Mouse (Mus musculus): ENCODE measurements at regions not wholly inside any gene's neighbourhood (a gene's known extent, or its start where the extent isn't known, plus 50 kb on each side); places are given as distances from the start of the nearest gene placed in this dataset.

DNA sequence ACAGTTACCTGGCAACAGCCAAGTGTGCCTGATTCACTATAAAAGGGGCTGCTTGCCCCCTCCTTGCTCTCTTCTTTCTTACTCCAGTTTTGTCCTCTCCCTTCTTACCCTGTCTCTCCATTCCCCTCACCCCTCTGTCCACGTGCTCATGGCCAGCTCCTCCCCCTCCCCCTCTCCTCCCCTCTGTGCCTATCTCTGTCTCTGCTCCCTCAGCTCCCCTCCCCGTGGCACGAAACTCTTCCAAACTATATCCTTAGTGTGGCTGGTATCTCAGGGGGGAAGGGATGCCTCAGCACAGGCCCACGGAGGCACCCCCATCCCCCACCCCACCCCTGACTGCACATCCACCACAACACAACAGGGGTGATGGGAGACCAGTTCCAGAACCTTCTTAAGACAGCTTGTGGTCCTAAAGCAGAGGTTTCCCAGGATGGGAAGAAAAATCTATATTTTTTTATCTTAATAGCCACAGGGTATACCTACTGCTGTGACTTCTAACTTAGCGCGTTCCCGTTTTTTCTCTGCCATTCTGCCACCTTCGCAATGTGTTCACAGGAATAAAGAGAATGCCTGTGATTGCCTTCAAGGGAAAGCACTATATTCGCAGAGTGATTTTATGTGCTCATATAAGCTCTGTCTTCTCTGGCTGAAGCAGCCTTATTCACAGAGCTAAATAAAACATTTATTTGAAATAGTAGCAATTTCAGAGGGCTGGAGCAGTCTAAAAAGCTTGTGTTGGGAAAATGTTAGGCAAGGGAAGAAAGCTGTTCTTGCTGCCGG is 69.1 kb upstream of the Serp2 start:
- no peak for ATAC-seq

GRCm38 (mm10) chr14:76624626-76625378 is 68.1 kb upstream of the Serp2 start:
- ATAC-seq, result no peak

DNA sequence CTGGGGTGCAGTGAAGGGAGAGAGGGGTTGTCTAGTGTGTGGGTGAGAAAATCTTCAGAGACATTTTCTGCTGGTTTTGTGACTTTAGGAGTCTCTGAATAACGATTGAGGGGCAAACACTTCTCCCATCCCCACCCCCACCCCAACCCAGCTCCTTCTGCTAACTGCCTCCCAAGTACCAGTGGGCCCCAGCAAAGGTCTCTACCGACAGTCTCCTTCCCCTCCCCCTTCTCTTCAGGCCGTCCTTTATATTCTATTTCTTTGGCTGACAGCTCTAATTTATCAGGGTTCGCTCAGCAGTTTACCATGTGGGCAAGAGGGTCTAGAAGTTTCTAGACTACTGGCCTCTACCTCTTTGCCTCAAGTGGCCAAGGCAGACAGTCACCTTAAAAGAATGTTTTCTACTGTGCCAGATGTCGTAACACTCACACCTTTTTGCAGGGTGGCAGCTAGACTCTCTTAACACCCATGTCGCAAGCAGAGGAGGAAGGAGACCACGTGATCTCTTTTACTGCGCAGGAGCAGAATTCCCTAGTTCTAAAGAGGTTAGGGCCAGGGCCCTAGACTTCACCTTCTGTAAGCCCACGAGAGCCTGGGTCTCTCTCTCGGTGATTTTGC is 66.8 kb upstream of the Serp2 start:
- no peak for ATAC-seq

- ATAC-seq, result no peak
Observed at GRCm38 (mm10) chr14:76622634-76623291, 66.1 kb upstream of the Serp2 start.

DNA sequence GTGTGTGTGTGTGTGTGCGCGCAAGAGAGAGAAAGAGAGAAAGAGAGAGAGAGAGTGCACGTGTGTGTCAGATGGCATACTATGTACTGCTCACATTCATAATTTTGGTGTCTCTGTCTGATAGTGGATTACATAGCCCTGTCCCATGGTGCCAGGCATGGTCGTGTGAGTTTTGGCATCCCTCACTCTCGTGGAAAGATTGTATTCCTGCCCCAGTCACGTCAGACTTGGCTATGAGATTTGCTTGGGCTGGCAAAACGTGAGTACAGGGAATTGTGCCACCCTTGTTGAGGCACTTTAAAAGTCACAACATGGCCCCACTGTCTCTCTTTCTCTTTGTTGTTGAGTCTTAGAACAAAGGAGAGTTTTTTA is 62.3 kb upstream of the Serp2 start:
- no peak for ATAC-seq

- no peak for ATAC-seq
Observed at GRCm38 (mm10) chr14:76618331-76619037, 61.8 kb upstream of the Serp2 start.

DNA sequence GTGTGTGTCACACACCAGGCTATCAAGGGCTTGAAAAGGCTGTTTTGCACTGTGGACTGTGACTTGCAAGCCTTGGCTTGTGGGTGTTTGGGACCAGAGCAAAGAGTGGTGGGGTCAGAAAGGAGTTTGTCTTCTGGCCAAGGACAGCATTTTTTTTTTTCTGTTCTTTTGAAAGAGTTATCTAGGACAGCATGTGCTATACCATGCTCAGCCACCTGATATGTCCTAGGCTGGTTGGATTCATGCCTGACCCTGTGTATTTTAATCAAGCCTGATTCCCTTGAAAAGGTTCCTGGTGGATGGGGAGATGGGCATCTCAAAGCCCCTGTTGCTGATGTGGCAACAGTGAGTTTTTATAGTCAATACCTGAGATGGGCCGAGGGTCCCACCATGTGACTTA is 61.2 kb upstream of the Serp2 start:
- ATAC-seq, result no peak

GRCm38 (mm10) chr14:76617447-76617846 is 60.8 kb upstream of the Serp2 start:
- ATAC-seq, result no peak

GRCm38 (mm10) chr14:76616367-76616683 is 59.6 kb upstream of the Serp2 start:
- no peak for ATAC-seq

GRCm38 (mm10) chr14:76615603-76616366 is 59.1 kb upstream of the Serp2 start:
- ATAC-seq, result no peak

- ATAC-seq, result no peak
Observed at GRCm38 (mm10) chr14:76615182-76615581, 58.5 kb upstream of the Serp2 start.

DNA sequence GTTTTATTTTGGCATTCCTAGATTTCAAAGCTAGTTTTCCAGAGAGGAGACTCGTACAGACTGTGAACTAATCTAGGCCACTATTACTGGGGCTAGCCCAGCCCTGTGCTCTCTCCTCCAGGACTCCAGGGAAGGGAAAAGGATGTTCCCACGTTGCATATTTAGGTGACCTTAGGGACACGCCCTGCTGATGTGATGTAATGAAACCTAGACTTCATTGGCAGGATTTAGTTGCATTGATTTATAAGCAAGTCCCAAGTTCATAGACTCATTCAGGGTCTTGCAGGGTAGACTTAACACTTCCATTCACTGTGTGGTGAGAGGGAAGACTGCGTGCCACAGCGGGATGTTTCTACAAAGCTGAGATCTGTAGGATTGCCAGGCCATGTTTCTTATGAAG is 58.0 kb upstream of the Serp2 start:
- no peak for ATAC-seq

GRCm38 (mm10) chr14:76613604-76614003 is 56.9 kb upstream of the Serp2 start:
- ATAC-seq, result no peak

DNA sequence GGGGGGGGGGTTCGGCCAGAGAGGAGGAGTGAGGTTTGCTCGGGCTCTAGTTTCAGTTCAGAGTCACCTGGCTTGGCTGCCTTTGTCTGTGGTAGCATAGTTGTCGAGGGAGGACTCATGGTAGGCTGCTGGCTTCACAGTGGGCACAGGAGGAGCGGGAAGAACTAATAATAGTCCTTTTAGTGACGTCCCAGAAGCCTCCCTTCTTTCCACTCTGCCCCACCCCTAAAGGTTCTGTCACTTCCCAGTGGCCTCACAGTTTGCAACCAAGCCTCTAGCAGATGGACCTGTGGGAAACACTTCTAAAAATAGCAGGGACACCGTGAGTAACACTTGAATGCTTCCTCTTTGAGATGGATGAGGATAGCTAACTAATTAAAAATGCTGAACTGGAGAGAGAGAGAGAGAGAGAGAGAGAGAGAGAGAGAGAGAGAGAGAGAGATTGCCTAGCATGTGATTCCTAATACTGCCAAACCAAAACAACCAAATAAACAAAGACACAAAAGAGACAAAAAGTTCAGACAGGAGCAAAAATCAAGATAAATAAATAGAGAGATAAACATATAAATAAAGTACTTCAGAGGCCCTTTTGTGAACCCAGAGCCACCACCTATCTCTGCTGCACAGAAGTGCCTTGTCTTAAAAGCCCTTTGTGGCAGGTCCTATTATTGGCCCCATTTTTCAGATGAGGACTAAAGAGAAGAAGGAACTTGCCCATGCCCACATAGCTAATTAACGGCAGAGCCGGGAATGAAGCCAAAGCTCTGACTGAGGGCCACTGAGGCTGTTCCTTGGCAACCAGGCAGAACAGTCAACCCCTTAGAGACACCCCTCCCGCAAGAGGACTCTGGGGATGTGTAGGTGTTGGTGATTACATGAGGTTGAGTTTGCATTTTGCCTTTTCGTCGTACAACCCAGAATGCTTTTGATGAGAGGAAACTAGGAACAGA is 54.0 kb upstream of the Serp2 start:
- no peak for ATAC-seq
